Comparison of ENCODE assay signal across 7 mouse cellular contexts in genomic region chr10:59901986-59902605, GRCm38 (mm10). TPM values are rescaled to one million over a fixed set of nuclear protein-coding genes. Genes with fewer than 3 reads are reported as not detected.
A peak's percentile ranks its signal among the peaks of the same experiment; 100 is the strongest.
DNase-seq lines count a peak whose midpoint lies in the region; ATAC-seq and TF ChIP-seq lines count a peak whose summit lies in the region.

No protein-coding gene starts in this region.

- peaks cover 69% of the 10 kb centered on the region for H3K4me1 ChIP-seq in hindbrain, embryonic 12.5 days
- H3K4me1 ChIP-seq in neural tube, embryonic 15.5 days: peaks cover 67% of the 10 kb centered on the region

- peak overlapping the region; percentile 99 for H3K27ac ChIP-seq in layer of hippocampus, adult 2 months
- H3K27ac ChIP-seq in hindbrain, embryonic 12.5 days: peak overlapping the region; percentile 99
- 0 out of 2 replicates have a peak overlapping the region, but pooled peaks have one; percentile 51 for H3K27ac ChIP-seq in neural tube, embryonic 15.5 days (replicated peaks)

- H3K4me2 ChIP-seq in hindbrain, embryonic 12.5 days (replicated peaks): no peak overlapping the region
- no peak overlapping the region for H3K4me2 ChIP-seq in neural tube, embryonic 15.5 days

- no peak overlapping the region for H3K4me3 ChIP-seq in layer of hippocampus, adult 2 months
- H3K4me3 ChIP-seq in hindbrain, embryonic 12.5 days: no peak overlapping the region
- no peak overlapping the region for H3K4me3 ChIP-seq in neural tube, embryonic 15.5 days (replicated peaks)

- DNase-seq in layer of hippocampus, adult 2 months (ENCODE audit: low spot score in 2 of 2): no peak
- DNase-seq in layer of hippocampus, postnatal 36 days: no peak
- DNase-seq in T-cell, adult 2 months (ENCODE audit: low spot score): peak; percentile 54
- no peak for DNase-seq in cerebellum, adult 11 months
- no peak for DNase-seq in layer of hippocampus, postnatal 25 days (ENCODE audit: extremely low spot score in 1 of 2, low spot score in 1 of 2)

- 0 out of 2 replicates have a peak overlapping the region, but pooled peaks have one; percentile 9 for H3K9ac ChIP-seq in hindbrain, embryonic 12.5 days
- H3K9ac ChIP-seq in neural tube, embryonic 15.5 days (replicated peaks): no peak overlapping the region

- 67% methylated on average over 8 of the region's 8 CpGs for WGBS in hindbrain, embryonic 12.5 days
- WGBS in neural tube, embryonic 15.5 days: 60% methylated on average over 8 of the region's 8 CpGs

- TF ChIP-seq CTCF in layer of hippocampus, adult 2 months (conservative IDR thresholded peaks at IDR 0.05): no peak

- H3K9me3 ChIP-seq in hindbrain, embryonic 12.5 days (replicated peaks): no peaks in the 10 kb centered on the region
- H3K9me3 ChIP-seq in neural tube, embryonic 15.5 days (replicated peaks): no peaks in the 10 kb centered on the region

- no peaks in the 10 kb centered on the region for H3K27me3 ChIP-seq in hindbrain, embryonic 12.5 days
- no peaks in the 10 kb centered on the region for H3K27me3 ChIP-seq in neural tube, embryonic 15.5 days (replicated peaks)

- no peaks in the 10 kb centered on the region for H3K36me3 ChIP-seq in hindbrain, embryonic 12.5 days
- no peaks in the 10 kb centered on the region for H3K36me3 ChIP-seq in neural tube, embryonic 15.5 days

- ATAC-seq in hindbrain, embryonic 12.5 days (ENCODE audit: low FRiP score): no peak
- no peak for ATAC-seq in neural tube, embryonic 15.5 days (ENCODE audit: low FRiP score)

RNA-seq across cellular contexts. Expression of gene Dnajb12, which starts 22.7 kb away (rescaled TPM):
- total RNA-seq in layer of hippocampus, adult 2 months (2021): 10 to 100 TPM; 54.4 to 56.8 TPM
- total RNA-seq in layer of hippocampus, postnatal 36 days (2021): 10 to 100 TPM; 48.0 to 48.3 TPM
- polyA plus RNA-seq in hindbrain, embryonic 12.5 days (2016; fragmentation: Nextera tagmentation; extraction: Ambion mirVana): 23.8 and 24.7 TPM in 2 replicates
- polyA plus RNA-seq in neural tube, embryonic 15.5 days (2015; fragmentation: Nextera tagmentation; extraction: Ambion mirVana): 17.2 and 20.6 TPM in 2 replicates
- 10 to 100 TPM; 53.3 to 54.0 TPM for total RNA-seq in layer of hippocampus, postnatal 25 days (2021)

RNA-seq across cellular contexts. Expression of gene Ddit4, which starts 49.5 kb away (rescaled TPM):
- total RNA-seq in layer of hippocampus, adult 2 months (2021): 10 to 100 TPM; 63.6 to 66.7 TPM
- 10 to 100 TPM; 89.5 to 96.2 TPM for total RNA-seq in layer of hippocampus, postnatal 36 days (2021)
- polyA plus RNA-seq in hindbrain, embryonic 12.5 days (2016; fragmentation: Nextera tagmentation; extraction: Ambion mirVana): 78.1 and 78.6 TPM in 2 replicates
- 80.8 and 91.6 TPM in 2 replicates for polyA plus RNA-seq in neural tube, embryonic 15.5 days (2015; fragmentation: Nextera tagmentation; extraction: Ambion mirVana)
- total RNA-seq in layer of hippocampus, postnatal 25 days (2021): 10 to 100 TPM; 77.1 to 100.0 TPM
